Mouse (Mus musculus) MN1 (cell line): ENCODE measurements at regions not wholly inside any gene's neighbourhood (a gene's known extent, or its start where the extent isn't known, plus 50 kb on each side); places are given as distances from the start of the nearest gene placed in this dataset.
"Not testable (repeated sequence)": the region's sequence is repeated elsewhere in the genome, so short reads cannot be mapped to it uniquely, and the experiment has no call there.

Experiments used
- DNase-seq: peaks from one replicate; pipeline ENCODE4 v3.0.0-alpha.2; 2016; ENCODE audit warnings: low spot score

DNA sequence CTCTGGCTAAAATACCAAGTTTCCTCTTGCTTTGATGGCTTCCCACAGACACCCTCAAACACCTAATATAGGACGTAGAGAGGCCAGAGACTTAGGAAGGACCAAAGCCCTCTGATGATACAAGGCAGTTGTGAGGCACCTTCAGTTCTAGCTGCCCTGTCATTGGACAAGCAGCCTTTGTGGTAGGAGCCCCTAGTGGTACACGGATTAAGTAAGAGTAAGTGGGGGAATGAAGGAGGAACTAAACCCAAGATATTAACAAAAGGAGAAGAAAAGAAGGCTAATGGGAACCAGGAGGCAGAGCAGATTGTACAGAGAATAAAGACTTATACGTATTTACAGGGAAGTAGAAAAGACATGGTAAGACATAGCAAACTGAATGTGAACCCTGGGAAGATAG, 352.3 kb upstream of the Tmco5 start:
- DNase-seq: not testable (repeated sequence)

DNA sequence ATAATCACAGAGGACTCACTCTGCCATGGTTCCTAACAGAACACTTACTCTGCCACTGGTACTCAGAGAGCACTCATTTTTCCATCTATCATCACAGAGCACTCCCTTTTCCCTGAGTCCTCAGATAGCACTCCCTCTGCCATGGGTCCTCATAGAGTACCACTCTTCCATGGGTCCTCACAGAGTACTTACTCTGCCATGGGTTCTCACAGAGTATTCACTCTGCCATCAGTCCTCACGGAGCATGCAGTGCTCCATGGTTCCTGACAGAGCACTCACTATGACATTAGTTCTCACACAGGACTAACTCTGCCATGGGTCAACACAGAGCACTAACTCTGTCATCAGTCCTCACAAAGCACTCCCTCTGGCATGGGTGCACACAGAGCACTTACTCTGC, 342.0 kb upstream of the Tmco5 start:
- DNase-seq: no peak

DNA sequence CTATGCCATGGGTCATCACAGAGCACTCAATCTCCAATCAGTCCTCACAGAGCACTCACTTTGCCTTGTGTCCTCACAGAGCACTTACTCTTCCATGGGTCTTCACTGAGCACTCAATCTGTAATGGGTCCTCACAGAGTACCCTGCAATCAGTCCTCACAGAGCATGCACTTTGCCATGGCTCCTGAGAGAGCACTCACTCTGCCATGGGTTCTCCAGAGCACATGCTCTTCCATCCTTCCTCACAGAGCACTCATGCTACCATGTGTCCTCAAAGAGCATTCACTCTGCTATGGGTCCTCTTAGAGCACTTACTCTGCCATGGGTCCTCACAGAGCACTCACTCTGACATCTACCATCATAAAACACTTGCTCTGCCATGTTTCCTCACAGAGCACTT, 319.1 kb upstream of the Tmco5 start:
- DNase-seq: no peak

DNA sequence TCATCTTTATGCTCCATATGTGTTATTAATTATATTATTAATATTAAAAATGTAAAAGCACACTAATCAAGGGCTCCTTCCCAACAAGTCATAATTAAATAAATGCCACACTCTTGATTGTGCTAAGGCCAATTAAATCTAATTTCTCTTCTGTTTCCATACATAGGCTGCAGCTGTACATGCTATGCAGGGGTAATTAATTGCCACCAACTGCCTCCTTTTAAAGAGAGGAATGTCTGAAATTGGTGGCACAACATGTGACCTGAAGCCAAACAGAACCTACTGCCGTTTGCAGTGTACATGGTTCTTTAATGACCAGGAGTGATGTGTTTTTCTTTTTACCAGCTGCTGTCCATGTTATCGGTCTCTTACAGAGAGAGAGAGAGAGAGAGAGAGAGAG, 294.5 kb upstream of the Tmco5 start:
- no peak for DNase-seq

DNA sequence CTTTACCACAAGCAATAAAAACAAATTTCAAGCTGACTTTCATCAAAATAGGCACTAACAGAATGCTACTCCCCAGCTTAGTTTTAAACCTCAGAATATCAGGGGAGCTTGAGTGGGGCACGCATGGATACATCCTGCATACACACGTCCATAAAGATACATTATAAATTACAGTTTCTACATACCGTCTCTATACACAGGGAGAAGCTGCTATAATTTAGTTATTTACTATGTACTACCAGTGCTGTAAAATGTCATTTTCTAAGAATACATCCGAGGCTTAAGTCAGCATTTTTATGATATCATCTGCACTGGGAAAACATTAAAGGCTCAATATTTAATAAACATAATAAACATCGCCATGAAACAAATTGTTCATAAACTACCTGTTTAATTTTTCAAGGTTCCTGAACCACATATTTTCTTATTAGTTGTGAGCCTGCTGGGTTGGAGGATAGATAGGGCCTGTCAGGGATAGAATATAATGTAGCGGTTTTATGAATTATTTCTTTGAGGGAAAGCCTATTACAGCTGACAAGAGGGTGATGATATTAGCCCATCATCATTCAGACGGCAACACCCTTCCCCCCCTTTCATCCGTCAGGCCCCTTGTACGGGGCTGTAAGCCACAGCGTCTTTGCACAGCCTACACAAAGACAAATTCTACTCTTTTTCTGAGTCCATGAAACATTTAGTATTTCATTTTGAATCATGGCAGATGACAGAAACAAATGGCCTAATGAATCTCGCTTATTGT, 292.1 kb upstream of the Tmco5 start:
- DNase-seq: no peak

DNA sequence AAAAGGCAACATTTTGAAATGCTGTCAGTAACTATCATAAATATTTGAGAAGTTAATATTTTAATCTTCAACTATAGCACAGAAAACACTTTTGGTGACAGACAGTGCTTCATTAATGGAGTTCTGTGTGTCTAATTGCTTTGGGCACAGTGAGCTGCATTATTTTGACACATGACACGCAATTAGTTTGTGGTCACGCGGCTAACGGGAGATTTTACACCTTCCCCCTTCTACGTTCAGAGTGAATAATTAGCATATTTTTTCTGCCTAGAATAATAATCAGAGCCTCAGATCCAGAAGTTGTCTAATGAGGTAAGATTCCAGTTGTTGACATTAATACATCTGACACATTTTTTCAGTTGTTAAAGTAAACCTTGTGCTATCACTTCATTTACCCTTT, 272.6 kb upstream of the Tmco5 start:
- no peak for DNase-seq

DNA sequence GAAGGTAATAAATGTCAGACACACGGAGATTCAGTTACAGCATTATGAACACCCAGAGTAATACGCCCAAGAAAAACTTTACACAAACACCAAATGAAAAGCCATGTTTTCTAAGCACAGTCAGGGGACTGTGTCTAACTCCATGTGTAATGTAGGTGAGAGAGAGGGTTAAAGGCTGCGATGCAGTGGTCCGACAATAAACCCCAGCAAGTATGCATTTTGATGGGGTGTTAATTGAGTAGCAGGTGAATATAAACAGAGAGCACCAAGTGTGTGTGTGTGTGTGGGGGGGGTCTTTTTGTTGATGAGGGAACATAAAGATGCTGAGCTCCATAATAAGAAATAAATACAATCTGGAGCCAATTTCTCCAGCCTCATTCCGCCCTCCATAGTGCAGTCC, 238.6 kb upstream of the Tmco5 start:
- no peak for DNase-seq

DNA sequence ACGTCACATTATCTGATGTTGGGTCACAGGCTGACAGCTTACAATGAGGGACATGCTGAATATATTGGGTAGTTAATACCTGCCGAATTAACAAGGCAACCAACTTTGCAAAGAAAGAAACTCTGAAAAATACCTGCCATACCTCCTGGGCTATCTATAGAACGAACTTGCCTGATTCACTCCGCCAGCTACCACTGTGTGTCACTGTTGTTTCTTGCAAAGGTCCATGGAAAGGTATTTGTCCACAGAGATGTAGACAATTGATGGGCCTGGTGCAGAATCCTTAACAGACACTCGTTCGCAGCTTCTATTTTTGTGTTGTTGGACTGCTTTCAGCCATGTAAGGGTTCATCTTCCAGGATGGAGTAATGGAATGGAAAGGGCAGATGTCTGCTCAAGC, 226.4 kb upstream of the Tmco5 start:
- DNase-seq: no peak

DNA sequence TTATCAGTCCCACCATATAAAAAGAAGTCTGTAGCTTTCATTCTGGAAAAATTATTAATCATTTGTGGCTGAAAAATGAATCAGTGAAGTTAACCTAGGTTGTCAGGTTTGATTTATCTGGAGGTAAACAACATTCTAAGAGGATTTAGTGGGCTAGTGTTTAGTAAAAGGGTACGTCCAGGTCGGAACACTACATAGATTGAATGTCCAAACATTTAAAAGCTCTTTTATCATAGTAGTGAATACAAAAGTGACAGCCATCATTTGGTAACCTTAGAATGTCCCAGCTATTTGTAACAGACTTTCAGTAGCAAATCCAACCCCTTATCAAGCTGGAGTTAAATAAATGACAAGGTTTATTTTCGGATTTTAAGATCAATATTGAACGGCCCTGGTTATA, 192.7 kb upstream of the Tmco5 start:
- DNase-seq: no peak

DNA sequence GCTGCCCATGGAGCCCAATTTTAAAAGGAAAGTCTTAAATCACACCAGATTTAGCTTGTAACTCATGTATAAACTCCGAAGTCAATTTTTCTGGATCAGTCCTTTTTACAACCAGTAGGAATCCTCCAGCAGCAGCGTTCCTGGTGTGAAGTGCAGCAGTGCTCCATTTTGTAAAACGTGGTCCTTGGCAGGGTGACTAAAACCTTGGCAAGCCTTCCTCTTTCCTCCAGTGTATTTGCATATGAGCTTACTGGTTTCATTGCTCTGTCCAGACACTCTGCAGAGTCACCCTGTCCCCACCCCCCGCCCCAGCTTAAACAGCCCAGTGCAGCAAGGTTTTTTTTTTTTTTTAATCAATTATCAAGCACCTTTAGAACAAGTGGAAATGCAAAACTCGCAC, 180.9 kb upstream of the Tmco5 start:
- no peak for DNase-seq

DNA sequence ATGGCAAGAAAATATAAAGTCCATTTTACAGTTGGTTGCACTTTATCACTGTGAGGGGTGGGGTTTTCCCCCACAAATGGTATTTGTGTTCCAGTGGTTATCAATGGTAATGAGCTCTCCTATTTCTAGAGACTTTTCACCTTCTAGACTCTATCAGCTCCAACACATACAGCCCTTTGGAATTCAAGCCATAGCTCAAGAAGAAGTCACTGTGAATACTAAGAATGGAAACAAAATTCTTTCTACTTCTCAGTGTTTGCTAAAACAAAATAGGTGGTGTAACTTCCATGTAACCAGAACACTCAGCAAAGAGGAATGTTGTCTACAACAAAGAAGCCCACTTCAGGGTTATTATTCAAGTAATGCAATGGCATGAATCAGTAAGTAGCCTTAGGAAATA, 173.8 kb upstream of the Tmco5 start:
- no peak for DNase-seq

DNA sequence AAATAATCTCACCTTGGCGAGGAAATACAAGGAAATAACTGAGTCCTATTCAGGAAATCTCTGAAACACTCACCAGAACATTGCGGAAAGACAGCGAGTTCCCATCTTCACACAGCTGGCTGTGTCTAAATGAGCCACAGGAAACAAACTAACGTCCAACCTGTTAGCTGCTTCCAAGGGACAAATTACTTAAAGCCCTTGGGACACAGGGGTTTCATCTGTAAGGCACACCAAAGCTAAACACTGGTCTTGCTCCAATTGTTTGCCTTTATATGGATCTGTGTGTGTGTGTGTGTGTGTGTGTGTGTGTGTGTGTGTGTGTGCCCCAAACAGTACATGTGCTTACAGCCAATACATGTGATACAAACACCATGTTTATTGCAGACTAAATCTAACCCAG, 168.9 kb upstream of the Tmco5 start:
- no peak for DNase-seq

DNA sequence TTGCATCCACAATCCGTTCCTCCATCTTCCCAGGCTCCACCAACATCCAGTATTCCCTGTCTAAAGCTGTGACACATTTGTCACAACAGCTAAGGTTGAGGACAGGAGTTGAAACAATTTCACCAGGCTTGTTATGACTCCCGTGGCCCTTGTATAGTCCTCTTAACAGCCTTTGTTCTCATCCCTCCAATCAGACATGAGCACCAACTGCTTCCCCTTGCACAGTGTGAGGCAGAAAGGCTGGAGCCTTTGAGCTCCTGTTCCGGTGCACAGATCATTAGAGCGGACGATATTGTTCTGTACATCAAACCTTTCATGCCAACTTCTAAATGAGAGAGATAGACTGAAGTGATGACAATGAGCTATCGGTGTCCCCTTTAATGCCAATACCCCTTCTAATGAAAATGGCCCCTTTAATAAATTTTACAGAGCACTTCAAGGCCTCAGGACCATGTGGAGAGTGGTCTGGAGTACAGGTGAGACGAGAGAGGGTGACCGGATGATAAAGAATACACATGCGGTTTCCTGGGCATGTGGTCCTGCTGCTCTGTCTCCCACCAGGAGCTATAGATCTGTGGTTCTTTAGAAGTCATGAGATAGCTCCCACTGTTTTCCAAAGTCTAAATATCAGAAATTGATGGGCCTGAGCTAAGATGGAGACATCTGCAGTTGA, 161.8 kb upstream of the Tmco5 start:
- no peak for DNase-seq

DNA sequence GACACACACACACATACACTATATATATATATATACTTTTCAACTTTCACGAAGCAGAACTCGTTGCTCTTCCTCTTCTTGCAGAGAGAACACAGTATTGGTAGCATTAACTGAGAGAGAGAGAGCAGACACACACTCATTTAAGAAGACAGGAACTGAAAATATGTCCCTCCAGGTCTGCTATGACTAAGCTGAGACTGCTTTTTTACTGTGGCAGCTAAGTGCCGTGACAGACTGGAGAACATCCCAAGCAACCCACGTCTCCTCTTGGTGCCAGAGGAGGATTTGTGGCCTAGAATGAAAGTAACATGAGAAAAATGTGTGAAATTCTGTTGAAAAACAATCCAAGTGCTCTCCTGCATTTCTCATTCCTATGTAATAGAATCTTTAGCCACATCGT, 159.9 kb upstream of the Tmco5 start:
- DNase-seq: no peak

DNA sequence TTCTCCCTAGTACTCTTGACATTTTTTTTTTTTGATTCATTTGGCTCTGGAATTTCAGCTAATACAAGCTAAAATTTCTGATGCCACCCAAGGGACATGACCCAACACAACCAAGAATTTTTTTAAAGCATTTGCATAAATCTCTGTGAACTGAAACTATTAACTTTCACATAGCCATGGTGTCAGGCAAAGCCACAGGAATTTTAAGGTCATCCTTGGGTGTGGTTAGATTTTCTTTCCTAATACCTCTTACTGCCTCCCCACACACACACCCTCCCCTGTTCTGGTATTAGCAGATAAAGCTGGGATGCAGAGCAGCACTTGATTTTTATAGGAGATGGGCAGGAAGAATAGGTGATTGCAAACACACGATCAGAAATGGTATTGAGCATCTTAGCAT, 150.9 kb upstream of the Tmco5 start:
- no peak for DNase-seq

DNA sequence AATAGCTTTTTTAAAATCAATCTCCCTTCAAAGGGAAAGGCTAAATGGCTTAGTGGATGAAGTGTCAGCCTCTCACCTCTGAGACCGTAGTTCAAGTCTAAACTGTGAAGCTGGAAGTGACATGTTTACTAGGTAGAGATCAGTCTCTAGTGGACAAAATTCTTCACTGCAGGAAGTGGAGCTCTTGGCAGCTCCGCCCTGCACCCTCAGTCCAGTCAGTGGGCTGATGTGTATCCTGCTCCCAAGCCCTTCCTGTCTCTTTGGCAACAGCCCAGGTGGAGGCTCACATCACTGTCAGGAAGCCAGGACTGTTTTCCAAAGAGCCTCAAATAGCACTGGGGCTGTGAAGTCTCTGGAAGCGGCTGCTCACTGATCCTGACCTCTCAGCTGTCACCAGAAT, 142.8 kb upstream of the Tmco5 start:
- peak; percentile 57 for DNase-seq

DNA sequence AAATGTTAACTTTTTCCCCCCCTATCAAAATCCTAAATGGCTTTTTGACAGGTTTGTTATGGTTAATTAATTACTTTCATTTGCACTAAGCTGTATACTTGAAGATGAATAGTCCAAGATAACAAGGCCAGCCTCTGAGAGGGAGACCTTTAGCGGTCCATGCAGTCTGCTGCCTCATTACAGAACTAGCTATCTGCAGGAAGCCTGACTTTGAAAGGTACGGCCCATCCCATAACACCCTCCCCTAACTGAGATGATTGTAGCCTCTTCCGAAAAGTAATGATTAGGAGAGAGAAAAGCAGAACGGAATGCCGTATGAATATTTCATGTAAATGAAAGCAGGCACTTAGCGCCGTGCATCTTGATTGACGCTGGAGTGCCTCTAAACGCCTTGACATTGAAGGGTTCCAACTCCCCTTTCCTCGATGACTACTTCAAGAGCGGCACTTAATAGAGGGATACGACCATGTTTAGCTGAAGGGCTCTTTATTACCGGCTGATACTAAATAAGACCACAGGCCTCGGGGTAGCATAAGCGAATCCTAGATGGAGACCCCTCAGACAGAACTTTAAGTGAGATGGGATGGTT, 109.9 kb upstream of the Tmco5 start:
- DNase-seq: no peak

DNA sequence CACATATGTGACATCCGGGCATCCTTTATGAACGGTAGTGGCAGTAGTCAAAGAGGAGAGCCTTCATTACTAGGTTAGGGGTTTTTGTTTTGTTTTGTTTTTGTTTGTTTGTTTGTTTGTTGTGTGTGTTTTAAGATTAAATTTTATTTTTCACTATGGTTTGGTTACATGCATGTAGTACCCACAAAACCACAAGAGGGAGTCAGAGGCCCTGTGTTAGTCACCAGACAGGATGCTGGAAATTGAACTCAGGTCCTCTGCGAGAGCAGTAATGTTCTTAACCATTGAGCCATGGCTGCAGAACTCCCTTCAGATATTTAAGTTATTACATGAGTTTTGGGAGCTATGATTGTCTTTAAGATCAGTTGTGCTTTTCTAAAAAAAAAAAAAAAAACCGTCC, 109.3 kb upstream of the Tmco5 start:
- no peak for DNase-seq

DNA sequence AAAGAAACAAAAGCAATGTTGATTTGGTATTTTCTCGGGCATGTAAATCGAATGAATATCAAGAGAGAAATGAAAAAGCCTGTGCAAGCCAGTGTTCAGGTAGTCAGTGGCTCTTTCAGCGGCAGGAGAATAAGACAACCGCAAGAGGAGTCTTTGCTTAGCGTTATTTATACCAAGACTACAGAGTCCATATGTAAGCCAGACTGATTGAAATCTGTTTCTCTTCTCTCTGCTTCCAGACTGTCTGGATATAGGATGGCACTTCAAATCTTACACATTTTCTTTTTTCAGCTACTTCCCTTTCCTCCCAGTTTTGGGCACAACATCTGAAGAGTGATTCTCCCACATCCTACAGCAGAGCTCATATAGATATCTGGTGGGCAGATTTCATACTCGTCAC, 105.9 kb upstream of the Tmco5 start:
- DNase-seq: no peak

DNA sequence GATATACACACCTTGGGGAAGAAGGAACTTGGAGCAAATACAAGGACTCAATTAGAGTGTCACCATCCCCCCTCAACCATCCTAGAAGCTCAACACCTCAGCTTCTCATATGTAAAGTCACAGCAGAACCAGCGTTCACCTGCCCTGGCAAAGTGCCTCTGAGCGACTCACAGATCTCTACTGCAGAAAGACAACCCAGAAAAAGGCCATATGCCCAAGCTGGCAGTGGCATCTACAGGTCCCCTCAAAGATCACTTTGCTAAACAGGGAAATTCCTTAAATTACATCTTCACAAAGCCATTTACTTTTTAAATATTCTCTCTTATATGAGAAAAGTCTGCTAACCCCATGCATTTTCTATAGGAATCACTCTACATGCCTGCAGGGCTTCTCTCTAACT, 78.3 kb upstream of the Tmco5 start:
- DNase-seq: no peak

DNA sequence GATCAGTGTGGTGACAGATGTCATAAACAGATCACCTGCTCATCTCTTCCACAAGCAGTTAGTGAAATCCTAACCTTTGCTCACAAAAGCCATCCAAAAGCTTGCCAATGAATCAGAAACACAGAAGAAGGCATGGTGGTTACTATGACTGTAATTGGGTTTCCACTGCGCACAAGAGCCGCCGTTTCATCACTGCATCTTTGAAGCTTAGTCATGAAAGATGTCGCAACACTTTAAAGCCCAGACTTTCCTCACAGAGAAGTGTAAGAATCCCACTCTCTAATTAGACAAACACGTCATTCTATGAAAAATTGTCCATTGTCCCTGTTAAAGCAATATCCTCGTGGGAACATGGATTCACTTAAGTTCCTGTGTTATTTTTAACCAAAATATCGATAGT, 76.9 kb upstream of the Tmco5 start:
- no peak for DNase-seq

DNA sequence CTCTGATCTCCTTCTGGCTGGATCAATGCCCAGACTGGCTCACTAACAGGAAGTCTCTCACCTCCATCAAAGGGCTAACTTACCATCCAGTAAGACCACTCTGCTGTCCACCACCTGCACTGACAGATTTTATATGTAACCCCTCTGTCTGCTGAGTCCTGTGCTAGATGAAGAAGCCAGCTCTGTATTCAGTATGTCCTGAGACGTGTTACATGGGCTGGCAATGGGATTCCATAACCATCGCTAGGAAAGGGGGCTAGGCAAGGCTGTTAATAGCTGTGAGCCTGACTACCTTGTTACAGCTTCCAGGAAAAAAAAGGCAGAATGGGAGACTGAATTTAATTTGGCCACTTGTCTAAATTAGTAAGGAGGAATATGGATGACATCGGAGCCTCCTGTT, 71.3 kb upstream of the Tmco5 start:
- DNase-seq: no peak

DNA sequence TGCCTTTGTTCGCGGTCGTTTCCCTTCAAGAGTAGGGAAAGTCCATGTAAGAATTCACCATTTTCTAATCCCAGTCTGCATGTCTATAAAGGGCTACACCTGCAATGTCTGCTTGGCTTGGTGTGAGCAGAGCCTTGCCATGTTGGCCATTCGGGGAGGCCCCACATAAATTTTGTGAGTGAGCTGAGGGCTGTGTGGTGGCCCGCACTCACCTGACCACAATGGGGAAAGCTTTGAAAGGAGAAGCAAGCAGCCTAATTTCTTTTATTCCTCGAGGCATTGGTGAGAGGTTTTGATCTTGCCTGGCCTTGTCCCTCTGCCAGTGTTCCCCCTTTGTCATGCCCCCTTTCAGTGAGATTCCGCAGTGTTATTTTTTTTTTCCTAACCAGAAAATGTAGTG, 70.9 kb upstream of the Tmco5 start:
- DNase-seq: no peak

DNA sequence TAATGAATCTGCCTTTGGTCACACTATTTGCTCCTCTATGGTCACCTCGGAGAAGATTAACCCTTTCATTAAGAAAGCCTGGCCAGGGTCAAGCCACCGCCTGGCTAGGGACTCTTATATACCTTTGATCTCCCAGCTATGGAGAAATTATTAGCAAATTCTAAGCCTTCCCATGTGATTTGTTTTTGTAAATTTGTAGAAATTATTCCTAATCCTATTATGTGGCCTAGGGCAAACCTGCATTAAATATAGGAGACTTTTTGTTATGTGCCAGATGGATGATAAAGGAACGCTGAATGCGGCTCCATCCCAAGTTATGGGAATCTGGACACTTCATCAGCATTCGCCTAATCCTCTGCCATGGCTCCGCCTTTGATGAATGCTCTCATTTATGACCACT, 70.4 kb upstream of the Tmco5 start:
- no peak for DNase-seq
